Mouse (Mus musculus): ENCODE measurements around the gene Otulin.

- TF ChIP-seq CTCF (IDR thresholded peaks at IDR 0.05) = no peak
- no peak for TF ChIP-seq EP300 (IDR thresholded peaks at IDR 0.05)
These were observed 60.1 kb downstream of the Otulin start for GRCm38 (mm10) chr15:27570385-27570784.

Measured in lung, postnatal 0 days (tissue).